Mouse (Mus musculus) retina, postnatal 7 days (tissue): Measurements from ENCODE around the gene Amer1.

Experiments used
- DNase-seq: peaks from one replicate; pipeline ENCODE4 v3.0.0-alpha.2; 2012; ENCODE audit warnings: low read depth, low spot score

Gene Amer1

GRCm38 (mm10) chrX:95444776-95445111 lies at the start of gene Amer1:
TSS of gene Amer1 (minus strand) at chrX:95444872.
- peak; percentile 69 for DNase-seq

GRCm38 (mm10) chrX:95457166-95457565 lies 12.5 kb upstream of the Amer1 start:
- no peak for DNase-seq

- no peak for DNase-seq
Measured at GRCm38 (mm10) chrX:95445866-95446265, 1.2 kb upstream of the Amer1 start.

- DNase-seq: no peak
Measured at GRCm38 (mm10) chrX:95445141-95445540, 469 bp upstream of the Amer1 start.

GRCm38 (mm10) chrX:95443898-95444775 lies 535 bp downstream of the Amer1 start:
- DNase-seq: no peak

GRCm38 (mm10) chrX:95443390-95443789 lies 1.3 kb downstream of the Amer1 start:
- no peak for DNase-seq

GRCm38 (mm10) chrX:95442261-95442660 lies 2.4 kb downstream of the Amer1 start:
- DNase-seq: no peak

- no peak for DNase-seq
Measured at GRCm38 (mm10) chrX:95441290-95441689, 3.4 kb downstream of the Amer1 start.

GRCm38 (mm10) chrX:95438491-95438890 lies 6.2 kb downstream of the Amer1 start:
- no peak for DNase-seq

- DNase-seq: no peak
Measured at GRCm38 (mm10) chrX:95437236-95437635, 7.4 kb downstream of the Amer1 start.

- DNase-seq: no peak
Measured at GRCm38 (mm10) chrX:95373101-95373500, 71.6 kb downstream of the Amer1 start.
